Mouse (Mus musculus) megakaryocyte, embryonic 14.5 days (primary cell): Measurements from ENCODE around the gene Gm17581.

Source experiments
- FLI1 ChIP-seq: IDR thresholded peaks from 2 replicates; pipeline ENCODE4 v1.6.1; 2012; ENCODE audit warnings: low read length, inconsistent platforms, mixed read lengths
- GATA1 ChIP-seq: IDR thresholded peaks from 3 replicates; pipeline ENCODE4 v1.6.1; 2012; ENCODE audit warnings: mixed read lengths, low read length, inconsistent platforms, borderline replicate concordance

DNA sequence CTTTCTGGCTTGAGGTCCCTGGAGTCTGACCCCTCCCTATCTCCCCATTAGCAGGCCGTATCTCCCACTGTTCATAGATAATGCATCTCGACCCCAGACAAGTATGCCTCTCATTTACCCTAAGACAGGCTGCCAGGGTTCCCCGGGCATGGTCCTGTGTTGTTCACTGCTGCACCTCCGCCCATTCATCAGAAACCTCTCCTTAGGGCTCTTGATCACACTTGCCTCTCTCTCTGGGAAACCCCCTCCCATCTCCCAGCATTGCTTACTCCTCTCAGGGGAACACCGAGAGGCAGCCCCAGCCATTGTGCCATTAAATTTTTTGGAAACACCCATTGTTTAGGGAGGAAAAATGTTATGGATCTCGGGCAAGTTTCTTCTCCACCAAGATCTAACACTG, 42.3 kb upstream of the Gm17581 start:
- no peak for TF ChIP-seq GATA1
- TF ChIP-seq FLI1 = no peak
